Mouse (Mus musculus): ENCODE measurements at regions not wholly inside any gene's neighbourhood (a gene's known extent, or its start where the extent isn't known, plus 50 kb on each side); places are given as distances from the start of the nearest gene placed in this dataset.

- WGBS = 78% methylated on average over 7 of the region's 7 CpGs
Observed at GRCm38 (mm10) chr14:31945125-31945524, 83.7 kb upstream of the Galnt15 start.

DNA sequence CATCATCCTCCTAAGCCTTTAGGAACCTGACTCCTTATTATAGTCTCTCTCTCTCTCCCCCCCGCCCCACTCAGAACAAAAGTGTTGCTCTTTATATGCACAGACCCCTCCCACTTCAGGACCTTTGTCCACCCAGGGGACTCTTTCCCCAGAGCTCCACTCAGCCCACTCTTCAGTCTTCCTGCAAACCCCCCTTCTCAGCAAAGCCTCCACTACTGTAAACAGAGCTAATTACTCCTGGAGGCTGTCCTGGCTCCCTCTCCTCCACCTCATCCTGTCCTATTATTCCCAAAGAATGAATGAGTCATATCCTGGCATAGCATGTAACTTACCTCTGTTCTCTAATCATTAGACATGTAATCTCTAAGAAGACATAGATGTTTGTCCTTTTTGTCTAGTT, 82.8 kb upstream of the Galnt15 start:
- no peaks in the 10 kb centered on the region for H3K9me3 ChIP-seq (ENCODE audit: low read length)
- no peak overlapping the region for H3K4me3 ChIP-seq (ENCODE audit: low read depth, low read length)
- WGBS = 22% methylated on average over 1 of the region's 1 CpGs
- no peak for DNase-seq (ENCODE audit: low spot score)
- no peaks in the 10 kb centered on the region for H3K4me1 ChIP-seq (ENCODE audit: insufficient read depth, low read length)
- H3K27ac ChIP-seq (ENCODE audit: low read depth, low read length) = no peak overlapping the region
- no peak overlapping the region for H3K4me2 ChIP-seq (ENCODE audit: low read depth, low read length, poor library complexity, severe bottlenecking)
- no peaks in the 10 kb centered on the region for H3K27me3 ChIP-seq (ENCODE audit: insufficient read depth, low read length)
- TF ChIP-seq CTCF (IDR thresholded peaks at IDR 0.05) = no peak
- no peak for ATAC-seq (ENCODE audit: low FRiP score)
- no peaks in the 10 kb centered on the region for H3K36me3 ChIP-seq (ENCODE audit: insufficient read depth, low read length)
- H3K9ac ChIP-seq (replicated peaks; ENCODE audit: low read length, poor library complexity, severe bottlenecking) = no peak overlapping the region

More at GRCm38 (mm10) chr14:31945125-31945524, 83.7 kb upstream of the Galnt15 start:
- no peaks in the 10 kb centered on the region for H3K4me1 ChIP-seq (ENCODE audit: insufficient read depth, low read length)
- ATAC-seq (ENCODE audit: low FRiP score) (no peak), DNase-seq (ENCODE audit: low spot score) (no peak)
- H3K9ac ChIP-seq (replicated peaks; ENCODE audit: low read length, poor library complexity, severe bottlenecking) = no peak overlapping the region
- no peak overlapping the region for H3K27ac ChIP-seq (ENCODE audit: low read depth, low read length)
- no peaks in the 10 kb centered on the region for H3K9me3 ChIP-seq (ENCODE audit: low read length)
- no peaks in the 10 kb centered on the region for H3K36me3 ChIP-seq (ENCODE audit: insufficient read depth, low read length)
- no peaks in the 10 kb centered on the region for H3K27me3 ChIP-seq (ENCODE audit: insufficient read depth, low read length)
- no peak overlapping the region for H3K4me2 ChIP-seq (ENCODE audit: low read depth, low read length, poor library complexity, severe bottlenecking)
- no peak overlapping the region for H3K4me3 ChIP-seq (ENCODE audit: low read depth, low read length)
- TF ChIP-seq CTCF (IDR thresholded peaks at IDR 0.05) = no peak

GRCm38 (mm10) chr14:31947246-31947645, 81.5 kb upstream of the Galnt15 start:
- H3K27ac ChIP-seq (ENCODE audit: low read depth, low read length) = no peak overlapping the region
- H3K9me3 ChIP-seq (ENCODE audit: low read length) = no peaks in the 10 kb centered on the region
- H3K4me2 ChIP-seq (ENCODE audit: low read depth, low read length, poor library complexity, severe bottlenecking) = no peak overlapping the region
- H3K4me1 ChIP-seq (ENCODE audit: insufficient read depth, low read length) = no peaks in the 10 kb centered on the region
- no peaks in the 10 kb centered on the region for H3K36me3 ChIP-seq (ENCODE audit: insufficient read depth, low read length)
- H3K9ac ChIP-seq (replicated peaks; ENCODE audit: low read length, poor library complexity, severe bottlenecking) = no peak overlapping the region
- no peaks in the 10 kb centered on the region for H3K27me3 ChIP-seq (ENCODE audit: insufficient read depth, low read length)
- DNase-seq (ENCODE audit: low spot score) = no peak
- WGBS = 24% methylated on average over 7 of the region's 7 CpGs
- ATAC-seq (ENCODE audit: low FRiP score) = no peak
- no peak for TF ChIP-seq CTCF (IDR thresholded peaks at IDR 0.05)
- H3K4me3 ChIP-seq (ENCODE audit: low read depth, low read length) = no peak overlapping the region

- Histone ChIP-seq H3K9me3 (ENCODE audit: low read length) (no peaks in the 10 kb centered on the region), H3K4me1 (ENCODE audit: insufficient read depth, low read length) (no peaks in the 10 kb centered on the region), H3K4me2 (ENCODE audit: low read depth, low read length, poor library complexity, severe bottlenecking) (no peak overlapping the region), H3K27ac (ENCODE audit: low read depth, low read length) (no peak overlapping the region), H3K4me3 (ENCODE audit: low read depth, low read length) (no peak overlapping the region), H3K27me3 (ENCODE audit: insufficient read depth, low read length) (no peaks in the 10 kb centered on the region), H3K9ac (replicated peaks; ENCODE audit: low read length, poor library complexity, severe bottlenecking) (no peak overlapping the region), H3K36me3 (ENCODE audit: insufficient read depth, low read length) (no peaks in the 10 kb centered on the region)
- no peak for TF ChIP-seq CTCF (IDR thresholded peaks at IDR 0.05)
- ATAC-seq (ENCODE audit: low FRiP score) (no peak), DNase-seq (ENCODE audit: low spot score) (no peak)
- 86% methylated on average over 3 of the region's 3 CpGs for WGBS
Observed at GRCm38 (mm10) chr14:31951894-31952293, 76.9 kb upstream of the Galnt15 start.

GRCm38 (mm10) chr14:31953783-31954182, 75.0 kb upstream of the Galnt15 start:
- H3K27ac ChIP-seq (ENCODE audit: low read depth, low read length) = no peak overlapping the region
- H3K9ac ChIP-seq (replicated peaks; ENCODE audit: low read length, poor library complexity, severe bottlenecking) = no peak overlapping the region
- TF ChIP-seq CTCF (IDR thresholded peaks at IDR 0.05) = no peak
- no peak for ATAC-seq (ENCODE audit: low FRiP score)
- DNase-seq (ENCODE audit: low spot score) = no peak
- no peak overlapping the region for H3K4me2 ChIP-seq (ENCODE audit: low read depth, low read length, poor library complexity, severe bottlenecking)
- no peaks in the 10 kb centered on the region for H3K9me3 ChIP-seq (ENCODE audit: low read length)
- no peaks in the 10 kb centered on the region for H3K36me3 ChIP-seq (ENCODE audit: insufficient read depth, low read length)
- no peaks in the 10 kb centered on the region for H3K4me1 ChIP-seq (ENCODE audit: insufficient read depth, low read length)
- no peak overlapping the region for H3K4me3 ChIP-seq (ENCODE audit: low read depth, low read length)
- WGBS = 84% methylated on average over 4 of the region's 4 CpGs
- no peaks in the 10 kb centered on the region for H3K27me3 ChIP-seq (ENCODE audit: insufficient read depth, low read length)

GRCm38 (mm10) chr14:31954945-31955344, 73.8 kb upstream of the Galnt15 start:
- ATAC-seq (ENCODE audit: low FRiP score) (peak; percentile 73), DNase-seq (ENCODE audit: low spot score) (peak; percentile 90)
- Histone ChIP-seq H3K27me3 (ENCODE audit: insufficient read depth, low read length) (no peaks in the 10 kb centered on the region), H3K4me3 (ENCODE audit: low read depth, low read length) (no peak overlapping the region), H3K4me1 (ENCODE audit: insufficient read depth, low read length) (no peaks in the 10 kb centered on the region), H3K9ac (replicated peaks; ENCODE audit: low read length, poor library complexity, severe bottlenecking) (no peak overlapping the region), H3K36me3 (ENCODE audit: insufficient read depth, low read length) (no peaks in the 10 kb centered on the region), H3K4me2 (ENCODE audit: low read depth, low read length, poor library complexity, severe bottlenecking) (no peak overlapping the region), H3K9me3 (ENCODE audit: low read length) (no peaks in the 10 kb centered on the region), H3K27ac (ENCODE audit: low read depth, low read length) (no peak overlapping the region)
- WGBS = 4% methylated on average over 4 of the region's 4 CpGs
- peak; percentile 97 for TF ChIP-seq CTCF (IDR thresholded peaks at IDR 0.05)

Data from midbrain, postnatal 0 days (tissue).